ENCODE assay signal across 8 mouse cellular contexts in genomic region chr11:54438991-54439690, GRCm38 (mm10). TPM values are rescaled to one million over a fixed set of nuclear protein-coding genes. Genes with fewer than 3 reads are reported as not detected.
DNase-seq lines count a peak whose midpoint lies in the region; ATAC-seq and TF ChIP-seq lines count a peak whose summit lies in the region.

No protein-coding gene starts in this region.

- H3K27me3 ChIP-seq in lung, postnatal 0 days (replicated peaks; ENCODE audit: insufficient read depth, low read length): no peaks in the 10 kb centered on the region
- H3K27me3 ChIP-seq in embryonic facial prominence, embryonic 11.5 days (ENCODE audit: control insufficient read depth, insufficient read depth, low read length): no peaks in the 10 kb centered on the region
- H3K27me3 ChIP-seq in intestine, postnatal 0 days (replicated peaks; ENCODE audit: control insufficient read depth, insufficient read depth, low read length): no peaks in the 10 kb centered on the region
- H3K27me3 ChIP-seq in small intestine, adult 2 months (ENCODE audit: control insufficient read depth, insufficient read depth, low read length): no peaks in the 10 kb centered on the region

- H3K4me2 ChIP-seq in lung, postnatal 0 days (replicated peaks; ENCODE audit: low read depth, low read length): peak overlapping the region; percentile 65
- H3K4me2 ChIP-seq in embryonic facial prominence, embryonic 11.5 days (ENCODE audit: low read depth, low read length): peak overlapping the region; percentile 65
- H3K4me2 ChIP-seq in intestine, postnatal 0 days (replicated peaks; ENCODE audit: low read depth): peak overlapping the region; percentile 73

- TF ChIP-seq CTCF in lung, postnatal 0 days (IDR thresholded peaks at IDR 0.05): no peak
- no peak for TF ChIP-seq CTCF in intestine, postnatal 0 days (IDR thresholded peaks at IDR 0.05; ENCODE audit: low read depth)
- no peak for TF ChIP-seq CTCF in small intestine, adult 2 months (IDR thresholded peaks at IDR 0.05; ENCODE audit: extremely low read depth, insufficient read length, insufficient replicate concordance, low read depth, low read length)

- H3K36me3 ChIP-seq in lung, postnatal 0 days (ENCODE audit: insufficient read depth, low read length): no peaks in the 10 kb centered on the region
- no peaks in the 10 kb centered on the region for H3K36me3 ChIP-seq in embryonic facial prominence, embryonic 11.5 days (replicated peaks; ENCODE audit: control insufficient read depth, insufficient read depth, low read depth, low read length)
- H3K36me3 ChIP-seq in intestine, postnatal 0 days (ENCODE audit: control insufficient read depth, insufficient read depth): no peaks in the 10 kb centered on the region
- H3K36me3 ChIP-seq in small intestine, adult 2 months (ENCODE audit: control insufficient read depth, insufficient read depth, low read length): no peaks in the 10 kb centered on the region

- no peaks in the 10 kb centered on the region for H3K9me3 ChIP-seq in lung, postnatal 0 days (ENCODE audit: low read length)
- H3K9me3 ChIP-seq in embryonic facial prominence, embryonic 11.5 days (replicated peaks; ENCODE audit: control insufficient read depth, low read length): no peaks in the 10 kb centered on the region
- H3K9me3 ChIP-seq in intestine, postnatal 0 days (ENCODE audit: control insufficient read depth): no peaks in the 10 kb centered on the region

- 0 out of 2 replicates have a peak, but pooled peaks cover 3% of the 10 kb centered on the region for H3K4me1 ChIP-seq in lung, postnatal 0 days (ENCODE audit: insufficient read depth, low read depth, low read length)
- H3K4me1 ChIP-seq in embryonic facial prominence, embryonic 11.5 days (ENCODE audit: control insufficient read depth, insufficient read depth, low read length): no peaks in the 10 kb centered on the region
- H3K4me1 ChIP-seq in intestine, postnatal 0 days (replicated peaks; ENCODE audit: control insufficient read depth, insufficient read depth, low read length): no peaks in the 10 kb centered on the region
- peaks cover 2% of the 10 kb centered on the region; the same call in 1 of the 2 replicates for H3K4me1 ChIP-seq in small intestine, adult 2 months (ENCODE audit: control insufficient read depth, insufficient read depth, insufficient read length, low read length)

- peak overlapping the region; percentile 86 for H3K9ac ChIP-seq in lung, postnatal 0 days (replicated peaks; ENCODE audit: low read depth)
- H3K9ac ChIP-seq in embryonic facial prominence, embryonic 11.5 days (replicated peaks; ENCODE audit: low read length): peak overlapping the region; percentile 89; the same call in 1 of the 2 replicates
- H3K9ac ChIP-seq in intestine, postnatal 0 days (ENCODE audit: low read depth, low read length): peak overlapping the region; percentile 92; the same call in 1 of the 2 replicates

- DNase-seq in lung, postnatal 0 days (ENCODE audit: low spot score): peak; percentile 12
- no peak for DNase-seq in lung, postnatal 10 days
- no peak for DNase-seq in embryonic facial prominence, embryonic 11.5 days (ENCODE audit: low spot score)
- no peak for DNase-seq in testis, postnatal 14 days (ENCODE audit: low spot score)
- no peak for DNase-seq in left cerebral cortex, postnatal 4 days
- DNase-seq in urinary bladder, postnatal 25 days (ENCODE audit: low spot score): no peak

- intact Hi-C loops in left cerebral cortex, postnatal 4 days (cut with DNase I): no loop called here

- WGBS in lung, postnatal 0 days: 12% methylated on average over 11 of the region's 11 CpGs
- 47% methylated on average over 11 of the region's 11 CpGs for WGBS in embryonic facial prominence, embryonic 11.5 days
- 9% methylated on average over 11 of the region's 11 CpGs for WGBS in intestine, postnatal 0 days
- WGBS in small intestine, adult 2 months: 2% methylated on average over 11 of the region's 11 CpGs

- H3K27ac ChIP-seq in lung, postnatal 0 days (ENCODE audit: low read length): peak overlapping the region; percentile 91
- no peak overlapping the region for H3K27ac ChIP-seq in embryonic facial prominence, embryonic 11.5 days (replicated peaks; ENCODE audit: low read depth, low read length)
- H3K27ac ChIP-seq in intestine, postnatal 0 days (ENCODE audit: low read depth, low read length): no peak overlapping the region
- peak overlapping the region; percentile 58 for H3K27ac ChIP-seq in small intestine, adult 2 months (ENCODE audit: insufficient read depth, low read depth, low read length)

- H3K4me3 ChIP-seq in lung, postnatal 0 days (ENCODE audit: low read depth, low read length): peak overlapping the region; percentile 83
- peak overlapping the region; percentile 93 for H3K4me3 ChIP-seq in embryonic facial prominence, embryonic 11.5 days (ENCODE audit: low read depth, low read length)
- peak overlapping the region; percentile 93 for H3K4me3 ChIP-seq in intestine, postnatal 0 days (ENCODE audit: low read depth, low read length)
- peak overlapping the region; percentile 77 for H3K4me3 ChIP-seq in small intestine, adult 2 months (ENCODE audit: low read depth, low read length)

- no peak for TF ChIP-seq EP300 in lung, postnatal 0 days (IDR thresholded peaks at IDR 0.05)

- TF ChIP-seq POLR2A in small intestine, adult 2 months (IDR thresholded peaks at IDR 0.05; ENCODE audit: low read depth, low read length): no peak

- no peak for ATAC-seq in lung, postnatal 0 days
- ATAC-seq in embryonic facial prominence, embryonic 11.5 days (replicated peaks; ENCODE audit: insufficient number of reproducible peaks, low FRiP score, low TSS enrichment, low read depth): no peak
- no peak for ATAC-seq in intestine, postnatal 0 days

RNA-seq across cellular contexts. Expression of gene Fnip1, which starts 1.1 kb away (rescaled TPM):
- polyA plus RNA-seq in lung, postnatal 0 days (2015; fragmentation: Nextera tagmentation; extraction: Ambion mirVana): 8.2 and 9.2 TPM in 2 replicates
- polyA plus RNA-seq in embryonic facial prominence, embryonic 11.5 days (2014; fragmentation: Nextera tagmentation; extraction: Ambion mirVana): 13.6 and 14.1 TPM in 2 replicates
- polyA plus RNA-seq in intestine, postnatal 0 days (2015; fragmentation: Nextera tagmentation; extraction: Ambion mirVana): 5.7 and 6.0 TPM in 2 replicates
- polyA plus RNA-seq in small intestine, adult 2 months (2012; rRNA removed): 0.74 and 1.9 TPM in 2 replicates
- total RNA-seq in left cerebral cortex, postnatal 4 days (2021): 10 to 100 TPM; 19.2 to 19.5 TPM

Comparison
In these comparisons a context has a peak if more than half of its experiments do, and no peak if none do; other contexts are left out.
1. H3K27ac ChIP-seq: peak in lung, postnatal 0 days (single experiment) and small intestine, adult 2 months (single experiment); none in embryonic facial prominence, embryonic 11.5 days (single experiment) and intestine, postnatal 0 days (single experiment).
2. Peak in every context shown above with its lines, with median percentiles within 50 percentile points of each other: H3K4me2 ChIP-seq, H3K4me3 ChIP-seq and H3K9ac ChIP-seq.